Mouse (Mus musculus): ENCODE measurements at regions not wholly inside any gene's neighbourhood (a gene's known extent, or its start where the extent isn't known, plus 50 kb on each side); places are given as distances from the start of the nearest gene placed in this dataset.

GRCm38 (mm10) chr9:71355721-71356120 is 130.0 kb downstream of the Polr2m start:
- no peak for TF ChIP-seq POLR2A (IDR thresholded peaks at IDR 0.05; ENCODE audit: extremely low read depth, insufficient read depth, low read length)
- TF ChIP-seq CTCF (IDR thresholded peaks at IDR 0.05; ENCODE audit: extremely low read depth, insufficient read depth, low read length) = no peak

All from cortical plate, adult 2 months (tissue).